Mouse (Mus musculus): ENCODE data around the gene Ube2q2.
"Not testable (repeated sequence)": the region's sequence is repeated elsewhere in the genome, so short reads cannot be mapped to it uniquely, and the experiment has no call there.

The Ube2q2 gene

GRCm38 (mm10) chr9:55170655-55171412 lies 22.2 kb downstream of the Ube2q2 start:
- DNase-seq (ENCODE audit: extremely low spot score, low spot score) = no peak

GRCm38 (mm10) chr9:55172195-55172685 lies 23.6 kb downstream of the Ube2q2 start:
- no peak for DNase-seq (ENCODE audit: extremely low spot score, low spot score)

- DNase-seq (ENCODE audit: extremely low spot score, low spot score) = no peak
These were observed 25.6 kb downstream of the Ube2q2 start for GRCm38 (mm10) chr9:55174235-55174634.

GRCm38 (mm10) chr9:55195876-55196275 lies 47.2 kb downstream of the Ube2q2 start:
- no peak for DNase-seq (ENCODE audit: extremely low spot score, low spot score)

GRCm38 (mm10) chr9:55198260-55198659 lies 49.6 kb downstream of the Ube2q2 start:
- no peak for DNase-seq (ENCODE audit: extremely low spot score, low spot score)

GRCm38 (mm10) chr9:55199348-55199747 lies 50.7 kb downstream of the Ube2q2 start:
- no peak for DNase-seq (ENCODE audit: extremely low spot score, low spot score)

- no peak for DNase-seq (ENCODE audit: extremely low spot score, low spot score)
These were observed 59.8 kb downstream of the Ube2q2 start for GRCm38 (mm10) chr9:55208458-55208789.

- DNase-seq (ENCODE audit: extremely low spot score, low spot score) = peak; percentile 92
These were observed 60.3 kb downstream of the Ube2q2 start, which contains the start of gene Fbxo22 for GRCm38 (mm10) chr9:55208790-55209481. Gene Fbxo22, plus strand, starts transcription at chr9:55208925.

- DNase-seq (ENCODE audit: extremely low spot score, low spot score) = no peak
These were observed 63.0 kb downstream of the Ube2q2 start for GRCm38 (mm10) chr9:55211611-55212010.

- DNase-seq (ENCODE audit: extremely low spot score, low spot score) = no peak
These were observed 64.7 kb downstream of the Ube2q2 start for GRCm38 (mm10) chr9:55213396-55213795.

GRCm38 (mm10) chr9:55215056-55215455 lies 66.4 kb downstream of the Ube2q2 start:
- no peak for DNase-seq (ENCODE audit: extremely low spot score, low spot score)

GRCm38 (mm10) chr9:55215648-55216047 lies 67.0 kb downstream of the Ube2q2 start:
- no peak for DNase-seq (ENCODE audit: extremely low spot score, low spot score)

- no peak for DNase-seq (ENCODE audit: extremely low spot score, low spot score)
These were observed 67.4 kb downstream of the Ube2q2 start for GRCm38 (mm10) chr9:55216078-55216477.

- no peak for DNase-seq (ENCODE audit: extremely low spot score, low spot score)
These were observed 68.7 kb downstream of the Ube2q2 start for GRCm38 (mm10) chr9:55217381-55217780.

- no peak for DNase-seq (ENCODE audit: extremely low spot score, low spot score)
These were observed 76.6 kb downstream of the Ube2q2 start for GRCm38 (mm10) chr9:55225165-55225737.

- DNase-seq (ENCODE audit: extremely low spot score, low spot score) = no peak
These were observed 77.6 kb downstream of the Ube2q2 start for GRCm38 (mm10) chr9:55226251-55226650.

GRCm38 (mm10) chr9:55228149-55228548 lies 79.5 kb downstream of the Ube2q2 start:
- no peak for DNase-seq (ENCODE audit: extremely low spot score, low spot score)

- DNase-seq (ENCODE audit: extremely low spot score, low spot score) = no peak
These were observed 80.4 kb downstream of the Ube2q2 start for GRCm38 (mm10) chr9:55229010-55229409.

- DNase-seq (ENCODE audit: extremely low spot score, low spot score) = no peak
These were observed 82.9 kb downstream of the Ube2q2 start for GRCm38 (mm10) chr9:55231544-55231943.

- DNase-seq (ENCODE audit: extremely low spot score, low spot score) = no peak
These were observed 83.5 kb downstream of the Ube2q2 start for GRCm38 (mm10) chr9:55232110-55232509.

- DNase-seq (ENCODE audit: extremely low spot score, low spot score) = no peak
These were observed 83.9 kb downstream of the Ube2q2 start for GRCm38 (mm10) chr9:55232586-55232985.

GRCm38 (mm10) chr9:55233076-55233475 lies 84.4 kb downstream of the Ube2q2 start:
- not testable (repeated sequence) for DNase-seq (ENCODE audit: extremely low spot score, low spot score)

Measured in neural tube, embryonic 10.5 days (tissue).